Mouse (Mus musculus): ENCODE results near the gene Tbx10.
"Not testable (repeated sequence)": the region's sequence is repeated elsewhere in the genome, so short reads cannot be mapped to it uniquely, and the experiment has no call there.

The Tbx10 gene

DNA sequence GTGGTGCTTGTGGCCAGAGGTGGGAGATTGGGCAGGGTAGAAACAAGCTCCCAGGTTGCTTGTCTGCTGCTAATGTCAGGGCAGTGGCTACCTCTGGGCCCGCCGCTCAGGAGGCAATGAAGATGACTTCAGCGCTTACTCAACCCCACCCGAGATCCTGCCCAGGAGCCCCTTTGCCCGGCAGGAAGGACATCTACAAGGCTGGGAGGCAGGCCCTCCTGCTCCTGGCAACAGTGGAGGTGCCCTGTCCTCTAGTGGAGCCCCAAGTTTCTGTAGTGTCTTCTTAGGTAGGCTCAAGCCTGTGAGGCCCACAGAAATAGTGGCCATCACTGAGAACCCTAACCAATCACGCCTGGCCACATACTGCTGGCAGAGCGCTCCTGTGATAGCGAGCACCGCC, 12.5 kb downstream of the Tbx10 start:
- DNase-seq = no peak

DNA sequence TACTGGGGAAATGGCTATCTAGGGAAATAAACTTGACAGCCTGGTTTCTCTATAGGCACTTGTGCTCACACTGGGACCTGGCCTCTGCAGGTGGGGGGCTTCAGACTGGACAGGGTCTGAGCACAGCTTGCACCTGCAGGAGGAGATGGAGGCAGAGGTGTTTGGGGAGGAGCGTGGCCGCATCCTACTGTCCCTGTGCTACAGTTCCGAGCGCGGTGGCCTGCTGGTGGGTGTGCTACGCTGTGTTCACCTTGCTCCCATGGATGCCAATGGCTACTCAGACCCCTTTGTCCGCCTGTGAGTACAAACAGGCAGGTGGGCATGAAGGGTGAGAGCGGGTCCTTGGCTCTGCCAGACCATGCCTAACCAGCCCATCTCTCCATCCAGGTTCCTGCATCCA, 13.4 kb downstream of the Tbx10 start:
- DNase-seq = no peak

DNA sequence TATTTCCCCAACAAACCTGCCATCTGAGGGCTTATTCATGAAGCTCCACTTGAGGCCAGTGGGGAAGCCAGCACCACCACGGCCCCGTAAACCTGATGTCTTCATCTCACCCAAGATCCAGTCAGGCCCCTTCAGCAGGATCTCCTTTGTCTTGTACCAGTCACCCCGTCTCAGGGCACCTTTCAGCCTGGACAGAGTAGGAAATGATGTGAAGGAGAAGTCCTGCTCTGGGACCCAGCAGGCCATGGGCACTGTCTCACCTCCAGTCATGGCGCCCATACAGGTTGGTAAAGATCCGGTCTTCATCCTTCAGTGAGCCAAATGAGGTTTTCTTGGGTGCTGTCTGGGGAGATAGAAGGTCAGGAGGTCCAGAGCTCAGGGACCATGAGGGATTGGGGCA, 18.5 kb downstream of the Tbx10 start:
- no peak for DNase-seq

DNA sequence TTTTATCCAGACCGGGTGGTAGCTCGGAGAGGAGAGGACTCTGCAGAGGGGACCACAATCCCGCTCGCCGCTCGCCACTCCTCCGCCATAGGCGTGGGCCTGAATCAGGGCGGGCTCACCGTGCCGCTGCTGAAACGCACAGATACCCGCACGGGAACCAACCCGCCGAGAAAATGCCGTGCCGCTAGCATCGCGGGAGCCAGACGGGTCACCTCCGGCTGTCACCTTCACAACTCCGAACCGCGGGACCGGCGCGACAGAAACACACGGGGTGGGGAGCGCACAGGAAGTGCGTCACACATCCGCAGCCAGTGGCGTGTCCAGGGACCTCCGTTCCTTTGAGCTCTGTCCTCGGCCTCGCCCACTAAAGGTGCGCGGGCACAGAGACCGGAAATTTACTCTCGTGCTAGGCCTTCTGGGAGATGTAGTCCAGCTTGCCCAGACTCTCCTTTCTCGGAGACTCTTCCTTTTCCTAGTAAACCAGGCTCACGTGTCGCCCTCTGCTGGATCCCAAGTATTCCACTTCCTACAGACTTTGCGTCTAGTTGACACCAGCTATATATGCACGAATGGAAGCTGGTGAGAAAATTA, 20.0 kb downstream of the Tbx10 start, which contains the start of gene Ndufv1:
Gene Ndufv1 (minus strand): TSS at position 375 of the 591 bp plus-strand sequence.
- DNase-seq = peak; percentile 99

DNA sequence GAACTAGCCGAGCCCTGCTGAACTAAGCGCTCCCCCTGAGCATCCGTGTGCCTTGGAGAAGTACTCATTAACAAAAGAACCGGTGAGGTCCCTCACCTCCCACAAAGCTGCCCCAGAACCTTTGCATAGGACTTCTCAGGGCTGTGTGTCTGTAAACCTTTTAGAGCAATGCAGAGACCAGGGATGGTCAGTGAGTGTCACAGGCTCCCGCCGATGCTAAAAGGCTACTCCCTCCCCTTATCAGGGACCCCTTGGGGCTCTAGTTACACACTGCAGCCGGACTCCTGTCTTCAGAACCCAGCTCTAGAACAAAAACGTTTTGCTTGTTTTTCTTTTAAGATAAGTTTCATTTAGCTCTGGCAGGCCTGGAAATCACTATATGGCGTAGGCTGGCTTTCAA, 20.5 kb downstream of the Tbx10 start:
- DNase-seq = no peak

DNA sequence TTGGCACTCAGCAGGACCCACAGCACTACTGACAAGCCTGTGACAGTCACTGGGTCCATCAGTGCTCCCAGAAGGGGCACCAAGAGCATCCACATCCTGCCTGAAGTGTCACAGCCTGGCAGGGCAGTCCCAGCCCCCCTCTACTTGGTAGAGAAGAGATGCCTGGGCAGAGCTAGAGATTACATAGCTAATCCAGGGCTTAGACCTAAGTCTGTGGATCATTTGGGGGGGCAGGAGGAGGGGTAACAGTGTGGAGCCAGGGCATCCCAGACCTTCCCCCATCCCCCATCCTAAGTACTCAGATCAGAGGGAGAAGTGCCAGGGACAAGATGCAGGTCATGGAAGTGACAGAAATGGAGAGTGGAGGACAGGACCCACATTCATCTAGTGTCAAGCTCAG, 22.2 kb downstream of the Tbx10 start:
- no peak for DNase-seq

DNA sequence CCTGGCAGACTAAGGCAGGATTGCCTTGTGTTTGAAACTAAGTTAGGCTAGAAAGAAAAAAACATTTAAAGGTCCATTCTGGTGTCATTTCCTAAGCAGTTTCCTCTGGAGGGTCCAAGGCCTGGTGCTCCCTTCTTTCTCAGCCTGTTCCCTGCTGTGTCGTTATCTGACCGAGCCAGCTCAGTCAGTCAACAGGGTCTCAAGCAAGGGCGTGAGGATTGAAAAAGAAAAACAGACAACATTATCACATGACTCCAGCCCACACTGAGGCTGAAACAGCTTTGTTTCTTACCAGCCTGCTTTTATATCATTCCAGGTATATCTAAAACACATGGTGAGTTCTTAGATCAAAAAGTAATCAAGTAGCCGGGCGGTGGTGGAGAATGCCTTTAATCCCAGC, 23.1 kb downstream of the Tbx10 start:
- no peak for DNase-seq

DNA sequence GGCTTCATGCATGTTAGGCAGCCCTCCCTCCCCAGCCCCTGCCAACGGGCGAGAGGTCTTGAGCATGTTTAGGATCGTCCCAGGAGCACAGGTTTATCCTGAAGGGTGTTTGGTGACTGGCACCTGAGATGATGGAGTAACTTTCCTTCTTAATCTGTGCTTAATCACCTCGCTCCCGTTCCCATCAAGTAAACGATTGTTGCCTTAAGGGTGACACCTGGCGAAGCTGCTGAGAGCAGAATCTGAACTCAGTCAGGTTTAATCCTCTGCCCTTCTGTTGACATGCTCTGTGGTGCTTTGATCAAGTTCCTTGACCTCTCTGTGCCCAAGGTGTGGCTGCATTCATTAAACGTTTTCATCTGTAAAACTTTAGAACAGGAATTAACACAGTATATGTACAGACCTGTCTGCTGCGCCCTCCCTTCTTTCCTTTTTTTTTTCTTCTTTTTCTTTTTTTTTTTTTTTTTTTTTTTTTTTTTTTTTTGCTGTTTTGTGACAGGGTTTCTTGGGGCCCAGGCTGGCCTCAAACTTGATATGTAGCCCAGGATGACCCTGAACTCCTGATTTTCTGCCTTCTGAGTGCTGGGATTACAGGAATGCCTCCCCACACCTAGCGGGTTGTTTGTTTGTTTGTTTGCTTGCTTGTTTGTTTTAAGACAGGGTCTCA, 25.5 kb downstream of the Tbx10 start:
- no peak for DNase-seq

DNA sequence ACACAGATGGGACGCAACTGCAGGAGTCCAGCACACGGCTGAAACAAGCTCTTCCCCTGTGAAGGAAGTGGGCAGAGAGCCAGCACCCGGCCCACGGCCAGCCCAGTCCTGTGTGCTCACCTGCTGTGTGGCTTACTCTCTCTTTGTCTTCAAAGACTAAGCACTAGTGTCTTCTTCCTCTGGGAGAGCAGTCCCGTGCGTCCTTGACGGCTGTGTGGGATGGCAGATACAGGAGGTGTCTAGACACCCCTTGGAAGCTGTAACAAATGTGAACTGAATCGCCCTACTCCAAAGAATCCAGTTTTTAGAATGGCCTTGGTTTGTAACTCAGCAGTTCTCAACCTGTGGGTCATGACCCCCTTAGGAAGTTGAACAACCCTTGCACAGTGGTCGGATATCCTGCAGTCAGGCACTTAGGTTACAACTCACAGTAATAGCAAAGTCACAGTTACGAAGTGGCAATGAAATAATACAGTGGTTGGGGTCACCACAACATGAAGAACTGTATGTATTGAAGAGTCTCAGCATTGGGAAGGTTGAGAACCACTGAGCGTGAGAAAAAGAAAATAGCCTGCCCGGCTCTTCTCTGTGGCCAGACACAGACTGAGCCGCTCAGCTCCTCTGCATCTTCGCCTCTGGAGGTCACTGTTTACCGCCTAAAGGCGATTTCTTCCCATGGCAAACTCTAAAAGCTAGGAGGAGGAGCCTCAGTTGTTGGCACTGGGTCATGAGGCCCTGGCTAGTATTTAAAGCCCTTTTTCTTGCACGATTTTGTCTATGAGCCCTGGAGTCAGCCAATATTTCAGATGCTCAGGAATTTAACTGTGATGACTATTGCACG, 26.4 kb downstream of the Tbx10 start:
- DNase-seq = peak; percentile 90

DNA sequence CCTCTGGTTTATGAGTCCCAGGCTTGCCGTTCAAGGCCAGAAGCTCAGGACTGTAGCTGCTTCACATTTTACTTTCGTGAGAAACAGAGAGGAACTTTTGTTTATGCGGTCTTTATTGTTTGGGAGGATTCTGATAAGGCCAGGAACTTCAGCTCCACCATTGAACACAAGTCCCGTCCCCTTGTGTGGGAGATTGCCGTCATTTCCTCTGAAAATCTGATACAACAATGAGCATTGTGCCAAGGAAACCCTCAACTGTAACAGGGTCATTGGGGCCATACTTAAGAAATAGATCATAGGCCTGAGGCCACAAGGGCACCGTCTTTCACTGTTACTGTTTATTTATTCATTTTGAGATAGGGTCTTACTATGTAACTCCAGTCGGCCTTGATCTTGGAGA, 30.6 kb downstream of the Tbx10 start:
- DNase-seq = no peak

DNA sequence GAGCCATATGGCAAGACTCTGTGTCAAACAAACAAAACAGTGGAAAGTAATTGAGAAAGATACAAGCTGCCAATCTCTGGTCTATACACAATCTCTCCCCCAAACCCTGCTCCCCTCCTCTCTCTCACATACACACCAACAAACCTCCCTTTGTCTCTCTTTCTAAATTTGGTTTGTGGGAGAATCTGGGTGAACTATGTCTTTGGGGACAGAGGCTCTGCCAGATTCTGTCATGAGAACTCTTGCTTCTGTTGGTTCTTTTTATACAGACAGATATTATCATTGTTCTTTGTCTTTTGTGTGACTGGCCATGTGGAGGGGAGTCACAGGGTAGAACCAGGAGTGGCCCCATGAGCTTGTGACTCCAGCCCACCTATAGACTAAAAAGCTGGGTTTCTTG, 35.0 kb downstream of the Tbx10 start:
- no peak for DNase-seq

DNA sequence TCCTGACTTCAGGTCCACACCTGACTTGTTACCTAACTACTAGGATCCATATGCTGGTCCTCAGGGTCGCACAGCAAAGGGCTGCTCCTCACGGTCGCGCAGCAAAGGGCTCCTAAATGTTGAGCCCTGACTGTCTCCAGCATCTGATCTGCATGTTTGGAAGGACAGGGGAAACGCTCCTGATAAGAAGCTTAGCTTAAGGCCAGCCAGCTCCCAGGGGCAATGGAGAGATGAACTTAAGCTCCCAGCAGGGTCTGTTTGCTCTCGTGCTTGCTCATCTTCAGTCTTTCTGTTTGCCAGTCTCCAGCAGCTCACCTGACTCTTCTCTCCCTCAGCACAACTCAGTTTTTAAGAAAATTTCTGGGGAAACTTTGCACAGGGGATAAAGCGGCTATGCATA, 40.1 kb downstream of the Tbx10 start:
- DNase-seq = no peak

DNA sequence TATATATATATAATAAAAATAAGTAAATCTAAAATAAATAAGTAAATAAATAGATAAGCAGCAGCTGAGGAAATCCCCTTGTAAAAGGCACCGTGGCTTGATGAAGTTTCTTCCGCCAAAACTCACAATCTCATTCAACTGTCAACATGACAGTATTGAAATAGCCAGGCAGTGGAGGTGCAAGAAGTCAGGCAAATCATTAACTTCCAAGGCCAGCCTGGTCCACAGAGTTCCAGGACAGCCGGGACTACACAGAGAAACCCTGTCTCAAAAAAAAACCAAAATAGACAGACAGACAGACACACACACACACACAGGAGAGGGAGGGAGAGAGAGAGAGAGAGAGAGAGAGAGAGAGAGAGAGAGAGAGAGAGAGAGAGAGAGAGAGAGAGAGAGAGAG, 40.7 kb downstream of the Tbx10 start:
- DNase-seq = peak; percentile 54

DNA sequence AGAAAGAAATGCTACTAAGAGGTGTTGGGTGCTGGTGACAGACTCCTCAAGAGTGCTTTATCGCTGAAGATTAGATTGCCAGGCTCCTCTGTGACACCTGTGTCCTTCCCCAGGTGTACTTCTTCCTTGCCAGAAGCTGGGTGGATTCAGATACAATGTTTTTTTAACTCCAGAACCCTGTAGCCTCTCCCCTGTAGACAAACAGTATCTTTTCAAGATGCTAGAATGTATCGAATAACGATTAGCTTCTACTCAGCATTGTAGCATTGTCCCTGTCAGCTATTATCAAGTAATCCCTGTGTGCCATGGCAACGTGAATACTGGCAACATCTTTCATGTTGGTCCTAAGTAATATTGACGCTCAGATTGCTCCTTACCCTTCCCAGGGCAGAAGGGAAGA, 41.2 kb downstream of the Tbx10 start:
- DNase-seq = no peak

DNA sequence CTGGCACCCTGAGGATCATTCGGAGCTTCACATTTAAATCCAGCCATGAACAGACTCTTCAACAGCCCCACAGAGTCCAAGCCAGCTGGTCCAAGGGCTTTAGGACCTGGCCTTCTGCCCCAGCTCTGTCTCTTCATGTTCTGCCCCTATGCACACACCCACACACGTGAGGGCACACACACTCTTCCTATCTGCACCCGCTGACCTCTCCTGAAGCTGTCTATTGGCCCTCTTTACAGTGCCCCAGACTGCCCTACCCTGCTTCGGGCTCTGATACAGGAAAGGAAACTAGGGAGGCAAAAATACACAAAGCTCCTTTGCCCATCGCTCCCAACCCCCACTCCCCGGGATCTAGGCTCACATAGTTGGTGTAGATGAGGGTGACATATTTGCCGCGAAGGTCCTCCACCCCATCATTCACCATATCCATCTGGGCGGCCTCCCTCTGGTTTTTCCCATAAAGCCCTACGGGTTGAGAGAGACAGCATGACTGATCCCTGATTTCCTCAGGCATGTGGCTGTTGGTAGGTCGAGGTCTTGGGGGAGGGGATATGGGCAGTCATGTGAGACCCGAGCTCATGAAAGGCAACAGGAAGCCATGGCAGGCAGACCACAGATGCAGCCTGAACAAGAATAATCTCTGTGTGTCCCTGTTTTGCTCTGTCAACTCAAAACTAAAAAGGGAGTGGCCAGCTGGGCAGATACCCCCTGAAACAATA, 43.9 kb downstream of the Tbx10 start:
- DNase-seq = no peak

DNA sequence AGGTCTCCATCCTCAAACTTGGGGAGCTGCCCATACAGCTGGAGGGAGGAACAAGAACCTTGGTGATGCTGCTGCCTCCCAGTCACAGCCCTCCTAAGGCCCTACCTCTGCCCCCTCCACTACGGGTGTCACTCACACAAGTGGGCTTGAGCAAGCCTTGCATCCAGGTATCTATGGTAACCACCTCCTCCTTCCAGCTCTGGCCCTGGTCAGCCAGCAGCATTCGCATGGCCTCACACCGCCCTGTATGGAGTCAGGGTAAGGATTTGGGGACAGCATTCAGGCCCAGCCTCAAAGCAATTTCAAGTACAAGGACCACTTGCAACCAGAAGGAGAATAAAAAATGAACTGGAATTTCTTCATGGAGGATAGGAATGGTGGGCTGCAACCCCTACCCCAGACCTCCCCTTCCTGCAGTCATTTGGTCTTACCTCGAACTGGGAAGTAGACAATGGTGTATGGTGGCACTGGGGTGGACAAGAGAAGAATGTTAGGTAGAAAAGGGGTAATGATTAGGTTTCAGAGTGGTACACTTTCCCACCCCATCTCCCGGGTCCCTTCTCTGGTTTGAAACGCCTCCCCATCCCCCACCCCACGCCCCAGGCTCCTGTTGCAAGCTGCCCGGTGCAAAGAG, 44.7 kb downstream of the Tbx10 start:
- DNase-seq = not testable (repeated sequence)

DNA sequence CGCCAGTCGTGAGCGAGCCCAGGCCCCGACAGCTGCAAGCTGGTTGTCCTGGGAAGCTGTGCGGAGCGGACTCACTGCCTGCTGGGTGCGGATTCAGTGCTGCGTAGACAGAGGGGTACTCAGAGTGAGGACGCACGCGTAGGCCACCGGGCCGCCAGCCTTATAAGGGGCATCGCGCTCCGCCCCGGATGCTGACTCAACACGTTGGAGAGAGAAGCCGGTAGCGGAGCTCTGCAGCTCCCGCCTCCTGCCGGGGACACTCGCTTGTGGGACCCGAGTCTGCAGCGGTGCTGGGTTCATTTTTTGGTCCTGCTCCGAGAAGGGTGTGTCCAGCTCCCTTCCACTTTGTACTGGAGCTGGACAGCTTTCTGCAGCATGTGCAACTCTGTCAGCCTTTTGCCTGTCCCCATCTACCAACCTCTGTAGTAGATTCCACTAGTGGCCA, 45.3 kb downstream of the Tbx10 start, which contains the start of gene Gstp1:
Gene Gstp1 (minus strand): TSS at position 198 of the 445 bp plus-strand sequence.
- peak; percentile 90 for DNase-seq

DNA sequence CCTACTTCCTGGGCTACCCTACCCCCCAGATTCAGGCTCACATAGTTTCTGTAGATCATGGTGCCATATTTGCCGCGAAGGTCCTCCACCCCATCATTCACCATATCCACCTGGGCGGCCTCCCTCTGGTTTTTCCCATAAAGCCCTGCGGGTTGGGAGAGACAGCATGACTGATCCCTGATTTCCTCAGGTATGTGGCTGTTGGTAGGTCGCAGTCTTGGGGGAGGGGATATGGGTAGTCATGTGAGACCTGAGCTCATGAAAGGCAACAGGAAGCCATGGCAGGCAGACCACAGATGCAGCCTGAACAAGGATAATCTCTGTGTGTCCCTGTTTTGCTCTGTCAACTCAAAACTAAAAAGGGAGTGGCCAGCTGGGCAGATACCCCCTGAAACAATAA, 48.4 kb downstream of the Tbx10 start:
- DNase-seq = not testable (repeated sequence)

DNA sequence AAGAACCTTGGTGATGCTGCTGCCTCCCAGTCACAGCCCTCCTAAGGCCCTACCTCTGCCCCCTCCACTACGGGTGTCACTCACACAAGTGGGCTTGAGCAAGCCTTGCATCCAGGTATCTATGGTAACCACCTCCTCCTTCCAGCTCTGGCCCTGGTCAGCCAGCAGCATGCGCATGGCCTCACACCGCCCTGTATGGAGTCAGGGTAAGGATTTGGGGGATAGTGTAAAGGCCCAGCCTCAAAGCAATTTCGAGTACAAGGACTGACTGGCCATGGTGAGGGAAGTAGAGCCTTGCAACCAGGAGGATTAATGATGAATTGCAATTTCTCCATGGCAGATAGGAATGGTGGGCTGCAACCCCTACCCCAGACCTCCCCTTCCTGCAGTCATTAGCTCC, 48.9 kb downstream of the Tbx10 start:
- not testable (repeated sequence) for DNase-seq

DNA sequence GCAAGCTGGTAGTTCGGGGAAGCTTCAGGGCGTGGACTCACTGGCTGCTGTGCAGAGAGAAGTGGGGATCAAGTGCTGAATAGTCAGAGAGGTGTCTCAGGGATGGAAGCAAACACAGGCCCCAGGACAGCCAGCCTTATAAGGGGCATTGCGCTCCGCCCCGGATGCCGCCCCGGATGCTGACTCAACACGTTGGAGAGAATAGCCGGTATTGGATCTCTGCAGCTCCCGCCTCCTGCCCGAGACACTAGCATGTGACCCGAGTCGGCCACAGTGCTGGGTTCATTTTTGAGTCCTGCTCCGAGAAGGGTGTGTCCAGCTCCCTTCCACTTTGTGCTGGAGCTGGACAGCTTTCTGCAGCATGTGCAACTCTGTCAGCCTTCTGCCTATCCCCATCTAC, 49.6 kb downstream of the Tbx10 start:
- peak; percentile 28 for DNase-seq

DNA sequence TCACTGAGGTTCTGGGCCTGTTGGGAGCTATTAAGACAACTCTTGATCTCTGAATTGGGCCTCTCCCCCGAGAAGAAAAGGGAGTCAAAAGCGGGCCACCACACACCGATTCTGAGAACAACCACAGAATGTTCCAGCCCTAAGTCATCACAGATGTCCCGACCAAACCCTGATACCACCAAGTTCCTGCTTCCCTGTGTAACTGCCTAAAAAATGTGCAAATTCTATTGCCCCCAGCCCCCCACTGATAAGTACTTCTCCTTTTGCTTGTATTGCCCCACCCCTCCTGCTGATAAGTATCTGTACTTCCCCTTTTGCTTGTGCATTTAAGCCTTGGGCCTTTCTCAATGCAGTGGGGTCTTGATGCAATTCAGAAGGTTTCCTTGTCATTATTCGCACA, 51.6 kb downstream of the Tbx10 start:
- not testable (repeated sequence) for DNase-seq

All from kidney, postnatal 14 days (tissue).